Mouse (Mus musculus) B cell, adult 2 months (primary cell): Measurements from ENCODE around the gene Palld.

Experiments used
- DNase-seq, 2 experiments: peaks; one replicate each; pipeline ENCODE4 v3.0.0; 2022

The Palld gene

DNA sequence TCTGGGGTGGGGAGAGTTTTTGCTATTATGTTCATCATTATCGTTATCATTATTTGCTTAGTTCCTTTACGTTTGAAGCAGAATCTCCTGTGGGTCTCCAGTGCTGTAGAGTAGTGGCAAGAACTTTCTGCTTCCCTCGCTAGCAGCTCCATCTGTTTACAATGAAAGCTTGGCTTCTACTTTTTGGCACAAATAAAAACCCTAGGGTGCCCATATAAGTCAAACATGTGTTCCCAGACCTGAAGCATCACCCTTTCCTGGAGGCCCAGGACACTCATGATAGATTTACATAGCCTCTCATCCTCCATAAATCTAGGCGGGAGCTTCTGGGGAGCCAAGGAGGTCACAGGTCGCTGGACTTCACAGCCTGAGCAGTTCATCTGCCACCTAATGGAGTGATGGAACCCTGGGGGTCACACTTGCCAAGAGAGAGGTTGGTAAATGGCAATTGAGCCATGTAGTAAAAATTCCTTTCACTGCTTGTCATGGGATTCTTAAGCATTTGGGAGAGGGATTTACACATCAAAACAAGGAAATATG is 133.1 kb downstream of the Palld start:
- no peak for DNase-seq

DNA sequence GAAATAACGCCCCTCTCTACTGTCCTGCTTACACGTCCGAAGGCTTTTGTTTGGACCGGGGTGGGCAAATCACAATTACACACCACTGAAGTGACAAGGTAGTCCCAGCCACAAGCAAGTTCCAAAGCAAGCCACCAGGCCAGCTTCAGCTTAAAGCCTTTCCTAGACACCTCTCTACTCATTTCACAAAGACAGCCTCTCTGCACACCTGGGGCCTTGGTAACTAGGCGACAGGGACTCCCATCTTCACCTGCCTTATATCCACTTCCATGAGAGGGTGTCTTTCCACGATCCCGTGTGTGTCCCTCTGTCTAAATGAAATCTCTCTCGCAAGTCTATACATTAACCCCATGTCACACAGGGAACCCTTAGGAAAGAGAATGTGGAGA is 142.3 kb downstream of the Palld start:
- no peak for DNase-seq

DNA sequence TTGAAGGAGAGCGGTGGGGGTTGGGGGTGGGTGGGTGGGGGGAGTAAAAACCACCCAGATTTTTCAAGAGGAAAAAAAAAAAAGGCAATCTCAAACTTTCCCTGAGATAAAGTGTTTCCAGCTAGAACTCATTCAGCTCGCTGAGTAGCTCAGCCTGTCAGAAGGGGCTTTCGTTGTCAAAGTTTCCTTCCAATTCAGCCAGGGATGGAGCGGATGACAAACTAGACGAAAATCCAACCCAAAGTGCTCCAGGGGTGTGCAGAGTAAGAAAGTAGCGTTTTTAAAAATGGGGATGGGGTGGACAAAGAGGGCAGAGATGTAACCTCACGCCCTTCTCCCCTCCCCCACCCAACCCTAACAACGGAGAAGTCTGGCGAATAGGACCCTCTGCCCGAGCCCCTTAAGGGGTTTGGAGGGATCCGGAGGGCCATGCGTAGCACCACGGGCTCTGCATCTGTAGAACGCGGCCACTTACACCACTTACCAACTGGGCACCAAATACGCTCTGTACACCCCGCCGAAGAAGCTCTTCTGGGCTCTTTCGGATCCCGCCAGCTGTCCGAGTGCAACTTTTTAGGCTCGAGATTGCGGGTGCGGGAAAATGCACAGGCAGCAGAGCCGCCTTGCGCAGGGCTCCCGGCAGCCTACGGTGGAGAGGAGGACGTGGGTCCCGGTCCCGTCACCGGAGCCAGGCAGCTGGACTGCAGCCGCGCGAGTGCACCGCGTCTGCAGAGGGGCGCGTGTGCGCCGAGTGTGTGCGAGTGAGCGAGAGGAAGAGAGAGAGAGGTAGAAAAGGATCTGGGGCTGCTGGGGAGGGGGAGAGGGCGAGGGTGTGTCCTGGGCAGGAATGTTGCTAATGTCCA is 142.9 kb downstream of the Palld start:
- DNase-seq = no peak

- DNase-seq = no peak
These were observed 143.7 kb downstream of the Palld start for GRCm38 (mm10) chr8:61758686-61759326.

DNA sequence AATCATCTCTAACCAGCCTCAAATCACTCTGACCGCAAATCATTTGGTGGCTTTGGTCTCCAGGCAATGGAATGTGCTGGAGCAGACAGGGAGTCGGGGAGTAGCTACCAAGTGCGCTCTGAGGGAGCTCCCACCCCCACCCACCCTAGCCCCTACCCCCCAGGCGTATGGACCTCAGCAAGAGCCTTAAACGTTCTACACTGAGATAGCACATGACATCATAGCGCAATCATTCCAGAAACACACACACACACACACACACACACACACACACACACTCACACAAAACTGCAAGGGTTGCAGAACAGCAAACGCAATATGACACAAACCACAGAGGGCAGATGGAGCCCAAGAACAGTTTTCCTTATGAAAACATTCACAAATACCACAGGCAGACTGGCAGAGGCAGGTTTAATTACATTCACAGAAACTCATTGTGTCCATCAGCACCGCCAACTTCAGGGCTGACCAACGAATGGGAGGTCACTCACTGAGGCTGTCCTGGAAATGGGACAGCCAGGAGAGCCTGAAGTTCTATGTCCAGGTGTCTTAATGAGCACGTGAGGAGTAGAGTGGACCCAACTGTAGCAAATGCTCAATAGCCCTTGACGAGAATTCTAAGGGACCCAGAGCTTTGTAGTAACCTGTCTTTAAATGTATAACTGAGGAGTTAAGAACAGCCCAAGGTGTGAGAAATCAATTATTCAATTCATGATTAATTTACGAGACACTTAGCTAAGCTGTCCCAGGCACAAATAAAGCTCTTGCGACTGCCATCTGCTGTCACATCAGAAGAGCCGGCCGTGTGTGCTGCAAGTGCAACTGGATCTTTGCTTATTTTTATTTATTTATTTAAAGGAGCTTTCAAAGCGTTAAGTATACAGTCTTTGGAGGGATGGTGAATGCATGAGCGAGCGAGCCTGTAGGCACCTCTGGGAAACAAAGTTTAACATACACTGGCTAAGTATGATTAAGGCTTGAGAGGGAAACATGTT is 145.2 kb downstream of the Palld start:
- DNase-seq = no peak

DNA sequence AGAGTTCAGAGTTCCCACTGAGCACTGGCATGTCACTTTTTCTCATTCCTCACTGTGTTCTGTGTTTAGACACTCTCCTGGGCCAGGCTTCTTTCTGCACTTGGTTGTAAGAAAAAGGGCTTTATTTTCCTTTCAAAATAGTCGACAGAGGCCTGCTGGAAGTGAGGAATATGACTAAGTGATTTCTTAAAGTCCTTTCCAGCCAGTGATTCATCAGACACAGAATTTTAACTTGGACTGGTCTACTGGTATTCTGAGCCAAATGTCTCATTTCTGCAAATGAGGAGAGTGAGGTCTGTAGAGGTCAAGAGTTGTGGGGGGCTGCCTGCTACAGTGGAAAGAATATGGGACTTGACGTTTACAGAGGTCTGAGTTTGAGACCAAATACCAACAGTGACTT is 147.3 kb downstream of the Palld start:
- no peak for DNase-seq

- DNase-seq = no peak
These were observed 155.4 kb downstream of the Palld start for GRCm38 (mm10) chr8:61747070-61747469.

DNA sequence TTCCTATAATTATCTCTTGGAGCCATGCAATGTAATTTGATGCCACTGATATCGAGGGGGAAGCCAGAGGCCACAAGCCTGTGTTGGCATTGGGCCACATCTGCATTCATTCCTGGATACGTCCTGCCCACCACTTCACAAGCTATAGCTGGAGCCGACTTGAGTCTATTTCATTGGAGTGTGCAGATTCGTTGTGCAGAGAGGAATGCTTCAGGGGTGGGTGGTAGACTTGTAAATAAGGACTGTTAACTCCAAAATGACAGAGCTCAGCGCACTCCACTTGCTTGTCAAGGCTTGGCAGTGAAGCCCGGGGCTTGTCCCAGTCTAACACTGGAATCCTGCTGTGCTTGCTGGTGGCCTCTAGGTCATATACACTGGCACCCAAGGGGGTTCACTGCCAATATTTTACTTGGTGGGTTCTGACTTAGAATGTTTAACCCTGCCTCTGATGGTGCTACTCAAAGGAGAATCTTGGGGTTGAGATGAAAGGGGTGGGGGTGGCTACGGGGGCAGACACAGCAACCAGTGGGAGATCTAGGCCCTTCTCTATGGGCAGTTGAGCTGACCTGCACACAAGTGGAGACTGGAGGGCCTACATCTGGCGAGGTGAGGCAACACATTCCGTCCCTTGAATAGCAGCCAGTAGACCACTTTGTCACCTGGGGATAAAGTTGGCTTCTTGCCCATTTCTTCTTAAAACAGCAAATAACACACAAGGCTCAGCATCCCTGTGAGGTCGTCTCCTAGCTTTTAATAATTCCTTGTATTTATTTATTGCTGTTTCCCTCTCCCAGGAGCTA is 157.1 kb downstream of the Palld start:
- DNase-seq = no peak

DNA sequence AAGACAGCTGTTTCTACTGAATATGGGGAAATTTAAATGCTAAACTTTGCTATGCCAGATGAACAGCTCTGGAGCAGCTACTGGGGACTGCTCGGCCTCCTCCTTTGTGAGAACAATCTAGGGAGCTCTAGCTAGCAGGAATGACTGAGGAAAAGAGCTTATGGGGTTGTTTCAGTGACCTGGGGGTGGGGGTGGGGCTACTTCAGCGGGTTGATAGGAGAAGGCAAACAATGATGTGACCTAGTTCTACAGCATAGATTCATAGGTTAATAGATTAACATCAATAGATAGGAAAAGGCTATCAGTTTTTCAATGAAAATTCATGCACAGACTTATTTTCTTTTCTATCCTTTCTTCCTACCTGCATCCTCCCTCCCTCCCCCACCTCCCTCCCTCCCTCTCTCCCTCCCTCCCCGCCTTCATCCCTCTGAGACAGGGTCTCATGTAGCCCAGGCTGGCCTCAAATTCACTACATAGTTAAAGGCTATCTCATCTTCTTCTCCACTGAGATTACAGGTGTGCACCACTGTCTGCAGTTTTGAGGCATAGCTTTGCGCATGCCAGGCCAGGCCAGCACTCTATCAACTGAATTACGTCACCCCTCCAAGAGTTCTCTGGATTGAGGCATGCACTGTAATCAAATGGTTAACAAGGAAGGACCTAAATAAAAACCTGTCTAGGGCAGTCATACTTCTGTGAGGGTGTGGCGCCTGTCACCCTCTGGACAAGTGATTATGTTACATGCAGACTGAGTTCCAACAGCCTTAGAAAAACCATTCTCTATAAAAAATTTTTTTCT is 158.5 kb downstream of the Palld start:
- no peak for DNase-seq

GRCm38 (mm10) chr8:61737465-61737864 is 165.0 kb downstream of the Palld start:
- DNase-seq = no peak

DNA sequence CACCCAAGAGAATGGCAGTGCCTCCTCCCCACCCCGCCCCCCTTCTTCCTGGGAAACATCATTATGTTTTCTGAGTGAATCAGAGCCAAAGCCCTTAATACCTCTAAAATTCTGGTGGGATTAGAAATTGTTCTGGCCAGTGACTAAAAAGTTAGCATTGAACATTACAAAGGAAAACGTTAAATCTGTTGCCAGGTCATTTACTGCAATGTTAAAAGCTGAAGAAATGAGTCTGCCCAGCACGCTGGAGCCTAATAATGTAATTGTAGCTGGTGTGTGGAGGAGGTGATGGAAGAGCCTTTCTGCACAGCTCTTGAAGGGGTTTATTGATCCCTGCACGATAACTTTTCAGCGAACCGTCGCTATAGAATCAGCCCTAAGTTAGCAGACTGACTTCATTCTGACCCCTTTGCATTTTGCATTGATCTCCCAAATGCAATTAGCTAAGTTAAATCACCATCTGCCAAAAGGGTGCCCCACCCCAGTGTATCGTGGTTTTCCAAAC is 165.7 kb downstream of the Palld start:
- no peak for DNase-seq

- DNase-seq = no peak
These were observed 166.4 kb downstream of the Palld start for GRCm38 (mm10) chr8:61736117-61736516.

GRCm38 (mm10) chr8:61734164-61734563 is 168.3 kb downstream of the Palld start:
- DNase-seq = no peak

- no peak for DNase-seq
These were observed 170.3 kb downstream of the Palld start for GRCm38 (mm10) chr8:61732184-61732583.

GRCm38 (mm10) chr8:61731306-61732088 is 171.0 kb downstream of the Palld start:
- no peak for DNase-seq

DNA sequence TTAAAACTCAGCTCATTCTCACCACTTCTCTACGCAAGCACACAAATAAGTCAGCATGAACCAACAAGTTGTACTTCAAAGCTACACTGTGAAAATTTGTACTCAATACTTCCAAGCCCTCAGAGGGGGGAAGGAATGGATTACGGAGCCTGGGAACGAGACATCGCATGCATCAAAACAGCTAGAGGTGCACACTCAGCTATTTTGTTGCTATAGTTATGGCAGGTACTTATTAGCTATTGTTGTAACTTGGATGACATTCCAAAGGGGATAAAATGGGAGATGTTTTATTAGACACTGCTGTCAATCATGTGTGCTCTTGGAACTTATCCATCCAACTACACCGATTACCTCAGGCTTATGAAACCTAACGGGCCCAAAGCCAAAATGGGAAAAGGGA is 171.8 kb downstream of the Palld start:
- DNase-seq = no peak

GRCm38 (mm10) chr8:61725306-61726017 is 177.0 kb downstream of the Palld start:
- DNase-seq = no peak

- DNase-seq = no peak
These were observed 180.3 kb downstream of the Palld start for GRCm38 (mm10) chr8:61722226-61722625.

DNA sequence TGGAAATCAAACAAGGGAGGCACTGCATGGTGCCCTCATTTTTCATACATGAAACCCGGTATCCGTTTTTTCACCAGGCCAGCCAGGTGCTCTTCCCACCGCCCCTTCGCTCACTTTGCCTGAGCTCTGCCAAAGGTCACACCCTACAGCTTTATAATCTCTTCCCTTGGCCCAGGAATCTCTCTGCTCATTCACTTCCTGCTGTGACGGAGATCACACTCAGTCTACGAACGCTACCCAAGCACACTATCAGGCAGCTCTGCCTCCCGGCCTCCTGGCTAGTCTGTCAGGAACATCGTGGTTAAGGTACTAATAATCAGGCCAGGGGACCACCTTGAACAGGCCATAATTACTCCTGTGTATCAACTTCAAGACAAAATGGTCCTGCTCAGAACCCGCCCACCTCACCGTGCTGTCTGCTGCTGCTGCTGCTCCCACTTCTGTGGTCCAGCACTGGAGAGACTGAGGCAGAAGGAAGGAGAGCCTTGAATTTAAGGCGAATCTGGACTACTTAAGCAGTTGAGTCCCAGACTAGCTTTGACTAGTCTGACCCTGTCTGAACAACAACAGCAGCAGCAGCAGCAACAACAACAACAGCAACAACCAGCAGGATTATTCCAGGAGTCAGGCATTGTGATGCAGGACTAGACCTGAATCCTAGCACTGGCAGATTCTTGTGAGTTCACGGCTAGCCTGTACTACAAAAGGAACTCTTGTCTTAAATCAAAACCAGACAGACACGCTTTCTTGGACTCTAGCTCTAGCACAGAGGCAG is 187.0 kb downstream of the Palld start:
- DNase-seq = no peak
